Mouse (Mus musculus): Measurements from ENCODE around the gene Shroom1. TPM values are rescaled to one million over a fixed set of nuclear protein-coding genes. Genes with fewer than 3 reads are reported as not detected.
A peak's percentile ranks its signal among the peaks of the same experiment; 100 is the strongest.

The Shroom1 gene
- total RNA-seq, 2 experiments from 2014 or later, result 0.49 to 0.81 TPM

DNA sequence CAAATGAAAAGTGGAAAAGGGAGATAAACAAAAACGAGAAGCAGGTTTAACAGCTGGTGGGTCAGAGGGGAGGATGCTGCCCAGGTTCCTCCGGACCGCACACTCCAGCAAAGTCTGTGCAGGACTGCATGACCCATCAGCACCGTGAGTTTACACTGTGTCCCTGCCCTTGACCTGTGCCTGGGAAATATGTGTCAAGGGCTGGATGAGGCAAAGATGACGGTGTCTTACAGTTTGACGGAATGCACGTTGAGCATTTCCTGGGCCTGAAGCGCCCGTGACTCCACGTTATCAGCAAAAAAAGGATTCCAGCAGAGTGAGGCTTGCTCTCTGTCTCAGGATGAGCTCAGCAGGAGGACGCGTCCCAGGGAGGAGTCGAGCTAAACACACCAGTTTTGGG lies 11.4 kb upstream of the Shroom1 start:
- no peak for DNase-seq (ENCODE audit: low spot score in 2 of 2)

DNA sequence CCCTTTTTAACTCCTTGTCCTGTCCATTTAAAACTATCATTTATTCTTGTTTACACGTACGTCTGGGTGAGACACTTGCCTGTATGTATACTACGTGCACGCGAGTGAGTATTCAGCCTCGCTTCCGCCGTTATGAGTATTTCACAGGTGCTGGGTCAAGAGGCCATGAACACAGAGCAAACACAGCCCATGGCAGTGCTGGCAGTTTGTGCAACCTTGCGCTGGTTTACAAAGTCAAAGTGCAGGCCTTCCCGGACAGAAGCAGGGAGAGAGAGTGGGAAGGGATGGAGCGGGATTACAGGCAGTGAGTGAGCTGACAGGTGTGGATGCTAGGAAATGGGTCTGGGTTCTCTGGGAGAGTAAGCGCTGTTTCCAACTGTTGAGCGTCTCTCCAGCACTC lies 10.8 kb upstream of the Shroom1 start:
- no peak for DNase-seq (ENCODE audit: low spot score in 2 of 2)

DNA sequence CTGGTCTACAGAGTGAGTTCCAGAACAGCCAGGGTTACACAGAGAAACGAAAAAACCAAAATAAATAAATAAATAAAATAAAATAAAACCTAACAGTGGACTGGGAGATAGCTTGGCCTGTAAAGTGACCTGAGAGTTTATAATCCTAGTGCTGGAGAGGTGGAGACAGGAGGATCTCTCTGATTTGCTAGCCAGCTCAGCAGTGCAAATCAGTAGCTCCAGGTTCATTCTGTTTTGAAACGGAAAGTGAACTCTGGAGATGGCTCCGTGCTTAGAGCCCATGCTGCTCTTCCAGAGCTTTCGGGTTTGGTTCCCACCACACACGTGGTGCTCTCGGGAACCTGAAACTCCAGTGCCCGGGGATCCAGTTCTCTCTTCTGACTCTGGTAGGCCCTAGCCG lies 9.0 kb upstream of the Shroom1 start:
- DNase-seq (ENCODE audit: low spot score in 2 of 2), result no peak

DNA sequence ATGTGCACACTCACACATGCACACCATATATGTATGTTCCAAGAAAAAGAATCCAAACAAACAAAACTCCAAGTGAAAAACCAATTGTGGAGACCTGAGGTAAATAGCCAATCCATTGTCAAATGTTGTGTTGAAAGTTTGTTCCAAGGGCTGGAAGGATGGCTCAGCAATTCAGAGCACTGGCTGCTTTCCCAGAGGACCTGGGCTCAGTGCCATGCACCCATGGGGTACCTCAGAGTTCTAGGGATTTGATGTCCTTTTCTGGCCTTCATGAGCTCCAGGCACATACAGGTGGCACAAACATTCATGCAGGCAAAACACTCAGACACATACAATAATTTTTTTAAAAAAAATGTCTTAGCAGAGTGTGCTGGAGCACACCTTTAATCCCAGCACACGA lies 8.5 kb upstream of the Shroom1 start:
- no peak for DNase-seq (ENCODE audit: low spot score in 2 of 2)

DNA sequence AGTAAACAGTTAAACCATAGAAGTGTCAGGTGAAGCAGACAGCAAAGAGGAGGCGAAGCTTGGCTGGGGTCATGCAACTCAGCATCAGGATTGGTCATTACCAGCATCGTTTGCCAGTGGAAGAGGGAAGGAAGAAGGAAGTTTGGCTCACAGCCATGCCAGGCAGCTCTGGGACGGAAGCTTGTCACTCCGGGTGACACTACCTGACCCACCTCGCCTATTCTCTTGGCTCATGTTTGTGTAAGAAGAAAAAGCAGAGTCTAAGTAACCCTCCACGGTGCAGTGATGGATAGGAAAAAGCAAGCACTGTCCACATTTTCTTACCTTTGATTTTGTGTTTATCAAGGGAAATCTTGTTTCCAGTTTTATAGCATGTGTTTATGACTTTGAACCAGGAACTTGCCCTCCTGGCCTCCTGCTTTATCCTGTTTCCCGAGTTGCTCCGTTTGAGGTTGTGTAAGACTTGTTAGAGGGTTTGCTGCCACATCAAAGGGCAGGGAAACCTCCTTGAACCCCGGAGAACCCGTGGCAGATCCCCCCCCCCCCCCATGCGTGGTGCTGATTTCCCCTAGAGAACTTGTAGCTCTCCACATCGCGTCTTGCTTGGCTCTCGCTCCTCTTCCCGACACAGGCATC lies 6.8 kb upstream of the Shroom1 start:
- DNase-seq (ENCODE audit: low spot score in 2 of 2), result no peak

DNA sequence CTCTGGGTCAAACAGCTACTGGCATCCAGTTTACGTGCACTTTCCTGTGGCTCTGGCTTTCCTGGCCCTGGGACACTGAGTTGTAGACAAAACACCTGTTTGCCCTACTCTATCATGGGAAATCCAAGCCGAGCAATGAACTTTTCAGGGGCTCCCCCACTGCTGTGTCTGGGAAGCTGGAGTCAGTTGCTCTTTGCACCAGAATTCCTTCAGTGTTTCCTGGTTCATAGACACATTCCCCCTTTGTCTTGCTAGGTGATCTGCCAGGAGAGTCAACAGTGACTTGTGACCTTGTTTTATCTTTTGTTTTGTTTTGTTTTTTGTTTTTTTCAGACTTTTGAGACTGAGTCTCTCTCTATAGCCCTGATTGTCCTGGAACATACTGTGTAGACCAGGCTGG lies 5.6 kb upstream of the Shroom1 start:
- no peak for DNase-seq (ENCODE audit: low spot score in 2 of 2)

DNA sequence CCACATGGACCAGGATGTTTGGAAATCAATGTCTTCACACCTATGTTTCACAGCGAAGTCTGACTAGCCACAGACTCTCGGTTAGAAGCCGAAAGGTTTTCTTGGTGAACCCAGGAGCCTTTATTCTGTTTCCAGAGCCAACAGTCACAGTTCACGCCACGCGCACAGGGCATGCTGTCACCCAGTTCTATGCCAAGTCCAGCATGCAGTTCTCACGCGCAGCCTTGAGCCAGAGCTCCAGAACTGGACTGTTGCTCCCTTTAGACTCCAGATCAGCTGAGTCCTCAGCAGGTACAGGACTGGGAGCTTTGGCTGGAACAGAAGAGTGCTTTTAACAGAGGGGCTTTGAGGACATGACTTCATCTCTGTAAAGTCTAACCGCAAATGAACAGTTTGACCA lies 4.6 kb upstream of the Shroom1 start:
- no peak for DNase-seq (ENCODE audit: low spot score in 2 of 2)

DNA sequence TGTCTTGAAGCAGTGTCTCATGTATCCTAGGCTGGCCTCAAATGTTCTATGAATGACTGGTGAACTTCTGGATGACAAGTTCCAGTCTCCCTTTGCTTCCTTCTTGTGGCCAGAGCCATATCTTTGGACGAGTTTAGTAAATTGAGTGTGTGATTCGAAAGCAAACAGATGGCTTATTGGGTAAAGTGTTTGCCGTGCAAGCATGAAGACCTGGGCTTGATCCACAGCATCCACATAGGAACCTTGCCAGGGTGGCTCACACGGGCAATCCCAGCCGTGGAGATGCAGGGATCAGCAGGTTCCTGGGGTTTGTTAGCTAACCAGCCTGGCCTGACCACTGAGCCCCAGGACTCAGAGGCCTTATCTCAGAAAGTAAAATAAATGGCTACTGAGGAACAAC lies 4.0 kb upstream of the Shroom1 start:
- DNase-seq (ENCODE audit: low spot score in 2 of 2), result no peak

DNA sequence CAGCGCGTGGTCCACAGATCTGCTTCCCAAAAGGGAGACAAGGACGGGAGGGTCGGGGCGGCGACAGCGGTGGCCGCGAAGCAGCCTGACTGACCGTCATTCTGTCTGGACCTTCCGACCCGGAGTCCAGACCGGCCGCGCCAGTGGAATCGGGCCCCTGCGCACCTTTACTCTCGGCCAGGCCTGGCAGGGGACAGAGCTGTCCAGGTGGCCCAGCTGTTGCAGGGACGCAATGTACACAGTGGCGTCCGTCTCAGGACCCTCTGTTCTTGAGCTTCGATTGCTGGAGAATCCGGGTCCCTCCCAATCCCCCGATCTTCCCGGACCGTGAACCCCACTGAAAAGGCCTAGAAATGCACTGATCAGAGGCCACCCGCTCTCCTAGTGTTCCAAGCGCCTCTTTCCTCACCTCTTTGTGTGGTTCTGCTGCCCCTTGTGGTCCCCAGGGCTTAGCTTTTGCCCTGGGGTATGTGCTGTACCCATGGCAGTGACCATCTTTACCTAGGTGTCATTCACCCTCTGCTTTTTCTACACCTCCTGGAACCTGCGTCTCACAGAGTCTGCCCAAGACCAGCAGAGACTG lies 458 bp downstream of the Shroom1 start:
- DNase-seq (ENCODE audit: low spot score in 2 of 2), result no peak

DNA sequence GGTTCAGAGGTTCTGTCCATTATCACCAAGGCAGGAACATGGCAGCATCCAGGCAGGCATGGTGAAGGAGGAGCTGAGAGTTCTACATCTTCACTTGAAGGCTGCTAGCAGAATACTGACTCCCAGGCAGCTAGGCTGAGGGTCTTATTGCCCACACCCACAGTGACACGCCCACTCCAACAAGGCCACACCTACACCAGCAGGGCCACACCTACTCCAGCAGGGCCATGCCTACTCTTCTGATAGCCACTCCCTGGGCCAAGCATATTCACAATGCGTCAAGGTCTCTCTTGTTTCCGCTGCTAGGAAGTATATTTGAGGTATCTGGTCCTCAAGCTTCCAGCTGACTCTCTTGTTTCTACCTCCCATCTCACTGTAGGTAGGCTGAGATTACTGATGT lies 2.0 kb downstream of the Shroom1 start:
- no peak for DNase-seq (ENCODE audit: low spot score in 2 of 2)

DNA sequence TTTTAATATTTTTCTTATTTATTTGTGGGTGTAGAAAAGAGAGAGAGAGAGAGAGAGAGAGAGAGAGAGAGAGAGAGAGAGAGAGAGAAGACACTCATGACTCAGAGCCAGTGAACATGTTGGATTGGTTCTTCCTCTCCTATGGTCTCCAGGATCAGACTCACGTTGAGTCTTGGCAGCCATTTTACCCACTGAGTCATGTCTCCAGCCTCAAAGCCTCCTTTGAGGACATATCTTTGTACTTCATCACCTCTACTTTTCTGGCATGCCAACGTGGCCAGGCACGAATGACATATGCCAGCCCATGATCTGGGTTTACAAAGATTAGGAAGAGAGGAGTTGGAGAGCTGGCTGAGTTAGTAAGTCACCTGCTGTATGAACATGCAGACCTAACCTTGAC lies 3.2 kb downstream of the Shroom1 start:
- no peak for DNase-seq (ENCODE audit: low spot score in 2 of 2)

DNA sequence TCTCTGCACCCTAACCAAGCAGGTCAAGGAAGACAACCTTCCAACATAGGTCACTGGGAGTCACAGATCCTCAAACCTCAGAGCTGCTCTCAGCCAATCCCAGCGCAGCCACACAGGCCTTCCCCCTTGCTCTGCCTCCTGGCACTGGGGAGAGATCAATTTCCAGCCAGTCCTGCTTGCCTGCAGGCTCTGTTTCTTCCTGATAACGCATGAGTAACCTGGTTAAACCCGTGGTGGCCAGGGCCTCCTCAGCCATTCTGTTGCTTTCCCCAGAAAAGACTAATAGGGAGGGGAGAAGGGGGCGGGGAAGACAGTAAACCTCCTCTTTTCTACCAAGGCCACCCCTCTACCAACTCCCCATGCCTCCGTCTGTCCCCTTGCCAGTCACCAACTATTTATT lies 4.7 kb downstream of the Shroom1 start:
- no peak for DNase-seq (ENCODE audit: low spot score in 2 of 2)

DNA sequence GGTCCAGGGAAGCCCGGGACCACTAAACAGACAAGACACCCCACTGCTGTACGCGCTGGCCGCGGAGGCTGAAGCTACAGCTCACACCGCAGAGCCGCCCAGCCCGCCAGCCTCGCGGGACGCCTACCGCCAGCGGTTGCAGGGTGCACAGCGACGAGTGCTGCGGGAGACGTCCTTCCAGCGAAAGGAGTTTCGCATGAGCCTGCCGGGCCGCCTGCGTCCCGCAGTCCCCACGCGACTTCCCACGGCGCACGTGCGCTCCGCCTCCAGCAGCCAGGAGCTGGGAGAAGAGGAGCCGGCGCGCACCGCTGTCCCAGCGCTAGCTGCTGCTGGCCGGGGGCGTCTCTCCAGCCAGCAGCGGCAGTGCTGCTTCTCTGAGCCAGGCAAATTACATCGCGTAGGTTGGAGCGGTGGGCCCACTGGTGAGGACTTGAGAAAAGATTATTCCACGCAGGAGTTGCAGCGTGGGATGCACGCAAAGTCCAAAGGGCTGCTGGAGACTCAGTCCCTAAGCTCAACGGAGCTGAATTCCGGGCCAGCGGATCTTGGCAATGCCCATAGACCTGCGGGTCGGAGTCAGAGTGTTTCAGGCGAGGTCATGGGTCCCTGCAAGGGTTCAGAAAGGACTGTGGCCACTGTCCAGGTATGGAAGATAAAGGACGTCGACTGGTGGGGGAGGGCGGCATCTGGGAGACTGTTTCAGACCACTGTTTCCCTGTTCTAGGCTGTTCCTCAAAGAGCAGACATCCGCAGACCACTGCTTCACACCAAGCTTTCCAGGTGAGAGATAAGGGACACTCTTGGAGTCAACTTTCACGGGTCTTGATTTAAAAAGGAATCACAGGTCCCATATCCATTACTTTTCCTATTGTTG lies 6.8 kb downstream of the Shroom1 start:
- peak in 1 of 2 experiments; percentile 31 for DNase-seq (ENCODE audit: low spot score in 2 of 2)

DNA sequence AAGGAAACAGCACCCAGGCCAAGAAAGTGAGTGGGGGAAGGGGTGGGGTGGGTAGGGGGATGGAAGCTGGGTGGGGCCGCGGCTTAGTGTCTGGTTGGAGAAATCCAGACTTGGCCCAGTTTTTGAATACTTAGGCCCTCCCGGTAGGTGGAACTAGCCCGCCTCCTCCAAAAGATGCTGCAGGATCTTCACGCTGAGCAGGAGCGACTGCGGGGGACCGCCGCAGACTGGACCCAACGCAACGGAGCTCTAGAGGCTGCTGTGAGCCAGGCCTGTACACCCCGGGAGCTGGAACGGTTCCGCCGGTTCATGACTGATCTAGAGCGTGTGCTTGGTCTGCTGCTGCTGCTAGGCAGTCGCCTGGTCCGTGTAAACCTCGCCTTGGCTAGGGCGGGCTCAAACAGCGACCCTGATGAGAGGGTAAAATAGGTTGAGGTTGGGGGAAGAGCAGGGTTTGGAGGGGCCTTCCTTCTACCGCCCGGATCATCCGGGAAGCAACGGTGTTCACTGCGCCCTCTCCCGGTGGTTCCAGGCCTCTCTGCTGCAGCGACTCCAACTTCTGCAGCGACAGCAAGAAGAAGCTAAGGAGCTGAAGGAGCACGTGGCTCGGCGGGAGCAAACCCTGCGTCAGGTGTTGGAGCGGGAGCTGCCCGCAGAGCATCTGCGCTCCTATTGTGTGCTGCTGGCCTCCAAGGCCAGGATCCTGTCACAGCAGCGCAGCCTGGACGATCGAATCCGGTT lies 9.4 kb downstream of the Shroom1 start:
- peak; percentile 69 to 86 for DNase-seq (ENCODE audit: low spot score in 2 of 2)

DNA sequence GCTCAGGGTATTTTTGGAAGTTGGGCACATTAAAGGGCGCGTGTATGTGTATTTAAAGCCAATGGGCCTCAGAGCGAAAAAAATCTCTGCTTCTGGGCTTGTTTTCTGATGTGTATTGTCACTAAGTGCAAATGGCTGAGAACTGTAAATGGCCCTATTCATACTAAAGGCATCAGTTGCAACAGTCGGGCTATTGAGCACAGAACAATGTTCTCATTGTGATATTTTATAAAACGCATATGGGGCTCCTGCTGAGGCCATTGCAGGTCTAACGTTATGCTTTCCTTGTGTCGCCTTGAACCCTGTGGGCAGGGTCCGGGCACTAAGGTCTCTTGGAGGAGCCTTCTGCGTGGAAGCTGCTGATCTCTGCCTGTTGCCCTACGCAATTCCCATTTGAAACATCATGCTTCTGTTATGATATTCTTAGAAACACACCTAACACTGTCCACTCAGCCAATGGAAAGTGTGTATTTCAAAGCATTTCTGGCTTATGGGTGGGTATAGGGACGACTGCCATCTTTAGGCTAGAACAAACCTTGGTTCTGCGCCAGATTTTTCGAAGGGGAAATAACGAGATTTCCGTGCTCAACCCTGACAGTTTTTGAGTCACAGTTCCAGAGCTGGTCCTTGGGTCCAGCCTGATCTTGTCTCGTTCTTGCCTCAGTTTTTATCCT lies 12.4 kb downstream of the Shroom1 start:
- DNase-seq (ENCODE audit: low spot score in 2 of 2), result no peak

DNA sequence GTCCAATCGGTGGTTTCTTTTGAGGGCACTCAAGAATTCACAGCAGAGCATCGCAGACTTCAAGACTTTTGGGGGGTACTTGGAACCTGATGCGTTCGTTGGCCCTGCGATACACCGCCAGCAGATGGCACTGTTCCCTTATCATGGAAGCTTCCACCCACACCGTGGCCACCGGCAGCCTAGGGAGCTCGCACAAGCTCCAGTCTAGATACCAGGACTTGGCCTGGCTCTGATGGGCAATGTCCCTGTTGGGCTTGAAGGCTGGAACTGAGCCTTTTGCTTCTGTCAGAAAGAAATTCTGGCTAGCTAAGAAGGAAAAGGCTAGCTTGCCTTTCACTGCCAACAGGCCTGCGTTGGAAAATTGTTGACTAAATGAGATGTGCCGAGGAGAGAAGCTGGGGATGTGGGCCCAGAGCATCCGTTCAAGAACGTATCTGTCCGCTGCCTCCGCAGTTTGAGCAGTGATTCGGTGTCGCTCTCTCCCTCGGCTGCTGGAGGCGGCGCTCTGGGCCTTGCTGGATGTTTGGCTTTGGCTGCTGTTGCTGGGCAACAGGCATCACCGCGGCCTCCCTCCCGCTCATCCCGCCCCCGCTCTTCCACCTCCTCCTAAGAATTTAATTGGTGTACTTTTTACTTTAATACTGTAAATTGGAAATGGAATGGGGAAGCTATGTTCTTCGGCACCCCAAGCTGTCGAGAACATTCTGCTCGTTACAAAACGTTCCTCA lies 13.1 kb downstream of the Shroom1 start, which contains the start of gene Gm9837:
Gene Gm9837, minus strand, starts transcription at position 512 of the 728 bp plus-strand sequence.
- peak; percentile 80 to 93 for DNase-seq (ENCODE audit: low spot score in 2 of 2)

DNA sequence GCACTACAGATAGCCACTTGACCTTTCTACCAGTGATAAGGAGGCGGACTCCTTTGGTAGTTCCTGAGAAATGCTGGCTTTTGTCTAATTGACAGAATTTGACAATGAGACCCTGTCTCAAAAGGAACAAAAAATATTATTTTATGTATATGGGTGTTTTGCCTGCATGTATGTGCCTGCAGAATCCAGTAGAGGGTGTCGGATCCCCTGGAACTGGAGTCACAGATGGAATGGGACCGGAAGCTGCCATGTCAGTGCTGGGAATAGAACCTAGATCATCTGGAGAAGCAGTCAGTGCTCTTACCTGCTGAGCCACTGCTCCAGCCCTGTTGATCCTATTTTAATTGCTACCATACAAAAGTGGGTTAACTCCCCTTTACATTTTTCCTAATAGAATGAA lies 15.7 kb downstream of the Shroom1 start:
- no peak for DNase-seq (ENCODE audit: low spot score in 2 of 2)

DNA sequence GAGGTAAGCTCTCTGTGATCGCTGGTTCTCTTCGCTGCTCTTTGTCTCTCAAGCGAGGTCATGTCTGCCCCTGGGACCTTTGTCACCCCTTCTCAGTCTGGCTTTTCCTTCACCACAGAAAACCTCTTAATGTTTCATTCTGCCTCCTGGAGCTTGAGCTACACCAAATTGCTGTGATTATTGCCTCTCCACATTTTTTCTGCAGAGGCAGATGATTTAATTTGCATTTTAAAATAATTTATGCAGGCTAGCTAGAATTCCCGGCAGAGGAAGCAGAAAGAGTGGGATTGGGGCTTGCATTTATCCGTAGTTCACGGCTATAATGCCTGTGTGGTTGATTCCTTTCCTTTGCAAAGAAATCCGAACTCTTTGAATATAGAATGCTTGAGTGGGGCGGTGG lies 18.6 kb downstream of the Shroom1 start:
- DNase-seq (ENCODE audit: low spot score in 2 of 2), result no peak

DNA sequence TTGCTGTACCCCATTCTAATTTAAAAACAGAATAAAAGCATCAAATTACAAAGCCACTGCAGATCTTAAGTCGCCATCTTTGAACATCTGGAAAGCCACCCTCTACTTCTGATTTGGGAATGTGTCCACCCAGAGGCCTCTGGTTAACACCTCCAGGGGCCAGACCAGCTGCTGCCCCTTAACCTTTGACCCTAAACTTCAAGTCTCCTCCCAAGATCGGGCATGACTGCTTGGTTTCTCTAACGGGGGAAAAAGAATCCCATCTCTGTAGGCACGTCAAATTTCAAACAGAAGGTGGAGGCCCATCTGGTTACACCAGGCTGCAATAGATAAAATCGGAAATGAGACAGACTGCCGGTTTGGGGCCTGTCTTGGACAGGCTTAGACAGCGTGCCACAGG lies 20.8 kb downstream of the Shroom1 start:
- no peak for DNase-seq (ENCODE audit: low spot score in 2 of 2)

All from gastrocnemius, postnatal 4 days (tissue).